Mouse (Mus musculus) T-cell, adult 66 days (primary cell): ENCODE measurements around the gene Gm3147. TPM values are rescaled to one million over a fixed set of nuclear protein-coding genes. Genes with fewer than 3 reads are reported as not detected.

Experiments used
- total RNA-seq, 2 experiments: library from RNA; stranded (reverse); gene quantifications; 3 replicates in 1 of 2; 4 replicates in 1 of 2; pipeline ENCODE4 v1.2.4; 2023

The Gm3147 gene
- total RNA-seq: not detected

DNA sequence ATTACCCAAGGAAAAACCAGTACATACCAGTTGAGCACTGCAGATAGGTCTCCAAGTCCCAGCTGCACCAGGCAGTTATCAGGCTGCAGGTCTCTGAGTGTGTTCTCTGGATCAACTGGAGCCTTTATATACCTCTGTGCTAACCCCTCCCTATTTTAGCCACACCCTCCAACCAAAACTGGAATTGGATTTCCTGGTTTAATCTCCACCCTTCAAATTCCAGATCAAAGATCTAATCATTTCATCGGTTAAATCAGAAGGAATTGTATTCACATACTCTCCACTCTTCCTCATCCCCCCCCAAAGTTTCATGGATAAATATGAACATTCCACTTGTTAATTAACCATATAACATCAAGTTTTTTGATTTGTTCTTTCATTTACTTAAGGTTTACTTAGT is at the start of gene Gm3147:
Gene Gm3147, minus strand, starts transcription at position 101 of the 400 bp plus-strand sequence.

DNA sequence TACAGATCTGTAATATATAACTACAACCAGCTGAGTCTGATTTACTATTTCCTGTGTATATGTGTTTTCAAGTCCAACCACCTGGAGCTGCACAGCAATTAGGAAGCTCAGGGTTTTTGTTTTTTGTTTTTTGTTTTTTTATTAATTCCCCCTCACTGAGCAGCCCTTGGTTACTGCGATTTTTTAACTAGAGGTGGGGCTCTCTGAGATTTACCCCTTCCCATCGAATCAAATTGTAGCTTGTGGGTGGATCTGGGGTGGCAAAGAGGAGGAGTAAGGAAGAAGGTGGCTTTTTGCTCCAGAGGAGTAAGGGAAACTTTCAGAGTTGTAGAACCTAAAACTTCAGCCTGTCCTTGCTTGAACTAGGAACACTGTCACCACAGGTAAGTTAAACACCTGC is 31.9 kb upstream of the Gm3147 start, which contains the start of gene Gm6205:
Gene Gm6205, plus strand, starts transcription at position 301 of the 400 bp plus-strand sequence.

GRCm38 (mm10) chr5:94623679-94624078 is 7.5 kb upstream of the Gm3147 start, which contains the start of gene Gm6509:
Gene Gm6509 (plus strand): TSS chr5:94623979.

Other genes with a start within 250 kb of the Gm3147 start
- gene Gm7682, start 170.6 kb downstream of the Gm3147 start, total RNA-seq: not detected
- not detected for gene Gm3139, start 90.1 kb downstream of the Gm3147 start, total RNA-seq
- not detected for gene Gm6509, start 7.6 kb upstream of the Gm3147 start, total RNA-seq
- not detected for gene Gm6205, start 32.0 kb upstream of the Gm3147 start, total RNA-seq
- gene Gm3183, start 249.1 kb upstream of the Gm3147 start, total RNA-seq: not detected